Mouse (Mus musculus): ENCODE data around the gene Kcne1. TPM values are rescaled to one million over a fixed set of nuclear protein-coding genes. Genes with fewer than 3 reads are reported as not detected.

Gene Kcne1
- polyA plus RNA-seq, 1 experiment from 2014 or later: 105 TPM

DNA sequence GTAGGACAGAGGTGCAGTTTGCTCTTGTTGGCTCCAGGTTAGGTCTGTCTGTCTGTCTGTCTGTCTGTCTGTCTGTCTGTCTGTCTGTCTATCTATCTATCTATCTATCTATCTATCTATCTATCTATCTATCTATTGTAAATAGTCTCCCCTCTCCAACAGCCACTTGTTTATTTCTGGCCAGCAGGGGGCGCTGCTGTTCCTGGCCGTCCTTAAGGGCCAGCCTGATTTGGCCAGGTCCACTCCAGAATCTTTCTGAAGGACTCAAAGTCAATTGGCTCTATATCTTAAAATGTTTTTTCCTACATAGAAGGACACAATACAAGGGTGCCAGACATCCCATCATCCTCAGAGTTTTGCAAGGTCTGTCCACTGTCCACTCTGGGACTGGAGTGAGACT lies 25.8 kb upstream of the Kcne1 start:
- Histone ChIP-seq H3K27me3 (replicated peaks) (no peaks in the 10 kb centered on the region), H3K4me1 (no peaks in the 10 kb centered on the region), H3K4me2 (no peak overlapping the region), H3K36me3 (0 out of 2 replicates have a peak, but pooled peaks cover 2% of the 10 kb centered on the region), H3K9me3 (no peaks in the 10 kb centered on the region), H3K4me3 (no peak overlapping the region), H3K27ac (replicated peaks) (no peak overlapping the region), H3K9ac (no peak overlapping the region)
- no peak for ATAC-seq (ENCODE audit: extremely low read depth, insufficient number of reproducible peaks, low FRiP score, low TSS enrichment)
- WGBS: 2% methylated on average over 2 of the region's 2 CpGs

DNA sequence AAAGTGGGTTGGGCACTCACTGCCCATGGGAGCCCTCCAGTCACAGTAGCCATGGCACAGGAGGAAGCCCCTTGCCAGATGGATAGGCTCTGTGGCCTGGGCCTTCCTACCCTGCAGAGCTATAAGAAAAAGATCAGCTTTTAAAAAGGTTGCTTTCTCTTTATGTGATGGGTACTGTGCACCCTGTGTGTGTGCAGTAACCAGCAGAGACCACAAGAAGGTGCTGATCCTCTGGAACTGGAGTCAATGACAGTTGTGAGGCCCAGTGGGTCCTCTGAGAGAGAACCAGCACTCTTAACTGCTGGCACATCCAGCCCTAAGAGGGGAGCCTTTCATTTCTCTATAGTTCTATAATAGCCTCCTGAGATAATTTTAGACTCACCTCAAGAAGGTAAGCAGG lies 24.1 kb upstream of the Kcne1 start:
- Histone ChIP-seq H3K9ac (no peak overlapping the region), H3K4me3 (no peak overlapping the region), H3K36me3 (no peaks in the 10 kb centered on the region), H3K4me2 (no peak overlapping the region), H3K9me3 (no peaks in the 10 kb centered on the region), H3K27me3 (replicated peaks) (no peaks in the 10 kb centered on the region), H3K4me1 (no peaks in the 10 kb centered on the region), H3K27ac (replicated peaks) (no peak overlapping the region)
- ATAC-seq (ENCODE audit: extremely low read depth, insufficient number of reproducible peaks, low FRiP score, low TSS enrichment): no peak

DNA sequence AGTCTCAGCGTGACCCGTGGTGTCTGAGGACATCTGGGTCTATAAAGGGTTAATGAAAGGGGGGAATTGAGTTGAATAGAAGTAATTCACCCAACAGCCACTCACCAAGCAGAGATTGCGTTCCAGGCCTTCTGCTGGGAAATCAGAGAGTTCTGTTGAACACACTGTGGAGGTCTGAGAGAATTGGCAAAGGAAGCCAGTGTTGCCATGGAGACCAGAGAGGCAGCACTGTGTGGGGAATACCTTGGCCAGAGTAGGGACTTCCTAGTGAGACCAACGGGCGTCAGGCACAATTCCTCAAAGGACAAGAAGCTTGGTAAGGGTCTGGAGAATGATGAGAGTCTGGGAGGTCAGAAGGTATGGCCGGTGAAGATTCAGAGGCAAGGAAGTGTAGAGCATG lies 23.2 kb upstream of the Kcne1 start:
- ATAC-seq (ENCODE audit: extremely low read depth, insufficient number of reproducible peaks, low FRiP score, low TSS enrichment): no peak
- Histone ChIP-seq H3K27me3 (replicated peaks) (no peaks in the 10 kb centered on the region), H3K27ac (replicated peaks) (no peak overlapping the region), H3K9me3 (no peaks in the 10 kb centered on the region), H3K4me2 (no peak overlapping the region), H3K4me3 (no peak overlapping the region), H3K36me3 (no peaks in the 10 kb centered on the region), H3K9ac (no peak overlapping the region), H3K4me1 (no peaks in the 10 kb centered on the region)
- WGBS: 71% methylated on average over 6 of the region's 6 CpGs

DNA sequence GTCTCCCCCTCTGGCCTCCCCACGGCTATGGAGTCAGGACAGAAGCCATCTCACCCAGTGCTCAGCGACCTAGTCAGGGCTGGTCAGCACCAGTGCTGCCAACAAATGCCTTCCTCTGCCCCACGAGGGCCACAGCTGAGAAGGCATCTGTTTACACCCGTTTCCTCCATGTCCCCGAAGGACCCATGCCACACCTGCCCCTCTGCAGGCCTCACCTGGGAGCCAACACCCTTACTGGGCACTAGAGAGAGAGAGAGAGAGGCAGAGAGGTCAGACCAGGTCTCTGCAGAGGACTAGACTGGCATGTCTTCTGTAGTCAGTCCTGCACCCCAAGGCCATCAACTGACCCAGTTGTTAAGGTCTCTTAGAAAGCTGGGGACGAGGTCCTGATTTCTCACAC lies 21.8 kb upstream of the Kcne1 start:
- H3K4me2 ChIP-seq: no peak overlapping the region
- no peak overlapping the region for H3K9ac ChIP-seq
- H3K4me3 ChIP-seq: no peak overlapping the region
- H3K27ac ChIP-seq (replicated peaks): no peak overlapping the region
- no peaks in the 10 kb centered on the region for H3K9me3 ChIP-seq
- no peak for ATAC-seq (ENCODE audit: extremely low read depth, insufficient number of reproducible peaks, low FRiP score, low TSS enrichment)
- H3K36me3 ChIP-seq: no peaks in the 10 kb centered on the region
- no peaks in the 10 kb centered on the region for H3K4me1 ChIP-seq
- no peaks in the 10 kb centered on the region for H3K27me3 ChIP-seq (replicated peaks)
- WGBS: 74% methylated on average over 6 of the region's 6 CpGs

DNA sequence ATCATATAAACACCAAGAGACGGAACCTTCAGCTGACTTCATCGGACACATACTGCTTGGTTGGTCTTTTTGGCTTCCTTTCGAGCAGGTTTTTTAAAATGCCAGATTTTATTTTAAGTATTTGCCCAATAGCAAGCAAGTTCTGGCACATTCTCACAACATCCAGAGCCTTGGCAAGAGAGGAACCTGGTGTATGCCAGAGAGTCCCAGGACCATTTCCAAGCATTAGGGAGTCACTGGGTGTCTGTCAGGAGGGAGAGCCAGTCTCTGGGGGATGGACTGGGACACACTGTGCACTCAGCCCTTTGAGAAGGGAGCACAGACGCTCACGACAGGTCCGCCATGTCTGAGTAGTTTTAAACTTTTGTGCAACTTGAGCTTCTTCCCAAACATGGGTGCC lies 17.7 kb upstream of the Kcne1 start:
- ATAC-seq (ENCODE audit: extremely low read depth, insufficient number of reproducible peaks, low FRiP score, low TSS enrichment): no peak
- H3K9me3 ChIP-seq: no peaks in the 10 kb centered on the region
- H3K27ac ChIP-seq (replicated peaks): no peak overlapping the region
- no peak overlapping the region for H3K4me2 ChIP-seq
- H3K36me3 ChIP-seq: no peaks in the 10 kb centered on the region
- no peak overlapping the region for H3K9ac ChIP-seq
- H3K27me3 ChIP-seq (replicated peaks): no peaks in the 10 kb centered on the region
- H3K4me3 ChIP-seq: no peak overlapping the region
- 91% methylated on average over 6 of the region's 6 CpGs for WGBS
- H3K4me1 ChIP-seq: peaks cover 10% of the 10 kb centered on the region

DNA sequence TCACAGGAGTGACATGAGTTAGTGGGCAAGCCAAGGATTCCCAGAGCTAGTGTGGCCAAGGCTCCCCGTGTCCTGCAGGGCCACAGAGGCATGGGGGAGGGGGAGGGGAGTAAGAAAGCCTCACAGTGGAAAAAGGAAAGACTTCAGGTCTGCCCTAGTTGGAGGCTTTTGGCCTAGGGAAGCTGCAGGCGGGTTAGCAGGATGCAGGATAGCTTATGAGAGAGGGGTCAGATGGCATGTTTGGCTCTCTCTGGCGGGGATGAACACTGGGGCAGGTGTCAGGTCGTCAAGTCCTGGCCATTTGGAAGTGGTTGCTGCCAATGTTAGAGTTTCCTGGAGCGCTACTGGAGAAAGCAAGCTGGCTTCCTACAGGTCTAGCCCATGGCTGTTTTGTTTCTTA lies 12.4 kb upstream of the Kcne1 start:
- Histone ChIP-seq H3K36me3 (no peaks in the 10 kb centered on the region), H3K9me3 (no peaks in the 10 kb centered on the region), H3K4me3 (no peak overlapping the region), H3K9ac (no peak overlapping the region), H3K27me3 (replicated peaks) (no peaks in the 10 kb centered on the region), H3K4me2 (no peak overlapping the region), H3K4me1 (peaks cover 41% of the 10 kb centered on the region), H3K27ac (replicated peaks) (no peak overlapping the region)
- 50% methylated on average over 5 of the region's 5 CpGs for WGBS
- no peak for ATAC-seq (ENCODE audit: extremely low read depth, insufficient number of reproducible peaks, low FRiP score, low TSS enrichment)

DNA sequence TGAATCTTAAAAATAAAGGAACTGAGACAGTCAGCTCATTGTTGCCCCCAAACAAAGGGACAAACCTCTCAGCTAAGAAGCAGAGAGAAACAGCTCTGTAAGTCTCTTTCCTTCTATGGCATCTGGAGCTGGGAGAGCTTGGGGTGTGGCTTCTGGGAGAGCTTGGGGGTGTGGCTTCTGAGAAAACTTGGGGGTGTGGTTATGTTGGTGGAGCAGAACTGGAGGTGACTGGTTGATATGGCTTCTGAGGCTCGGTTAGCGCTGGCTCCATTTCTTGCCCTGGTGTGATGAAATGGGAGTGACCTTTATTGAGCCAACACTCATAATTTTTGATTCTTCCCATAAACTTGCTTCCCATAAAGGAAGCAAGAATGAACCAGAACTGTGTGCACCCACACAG lies 10.0 kb upstream of the Kcne1 start:
- Histone ChIP-seq H3K27me3 (replicated peaks) (no peaks in the 10 kb centered on the region), H3K9ac (peak overlapping the region; percentile 29), H3K9me3 (no peaks in the 10 kb centered on the region), H3K36me3 (no peaks in the 10 kb centered on the region), H3K4me2 (no peak overlapping the region), H3K4me3 (no peak overlapping the region), H3K27ac (replicated peaks) (peak overlapping the region; percentile 33), H3K4me1 (peaks cover 54% of the 10 kb centered on the region)
- ATAC-seq (ENCODE audit: extremely low read depth, insufficient number of reproducible peaks, low FRiP score, low TSS enrichment): peak; percentile 55; the same call in 1 of the 2 replicates
- 21% methylated on average over 2 of the region's 2 CpGs for WGBS

DNA sequence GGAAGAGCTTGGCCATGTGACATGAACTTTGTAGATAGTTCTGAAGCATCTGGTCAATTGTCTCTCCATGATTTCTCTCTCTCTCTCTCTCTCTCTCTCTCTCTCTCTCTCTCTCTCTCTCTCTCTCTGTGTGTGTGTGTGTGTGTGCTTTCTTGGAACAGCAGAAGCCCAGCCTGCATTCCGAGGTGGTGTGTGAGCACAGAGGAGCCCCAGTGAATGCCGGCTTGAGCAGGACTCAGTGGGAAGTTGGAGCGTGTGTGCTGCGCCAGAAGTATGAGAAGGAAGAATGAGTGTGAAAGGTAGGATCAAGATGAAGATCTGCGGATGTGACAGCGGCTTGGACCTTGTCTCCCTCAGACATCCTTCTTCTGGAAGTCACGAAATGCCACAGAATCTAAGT lies 6.2 kb upstream of the Kcne1 start:
- H3K9me3 ChIP-seq: no peaks in the 10 kb centered on the region
- H3K27ac ChIP-seq (replicated peaks): peak overlapping the region; percentile 31; the same call in 1 of the 2 replicates
- 46% methylated on average over 7 of the region's 7 CpGs for WGBS

DNA sequence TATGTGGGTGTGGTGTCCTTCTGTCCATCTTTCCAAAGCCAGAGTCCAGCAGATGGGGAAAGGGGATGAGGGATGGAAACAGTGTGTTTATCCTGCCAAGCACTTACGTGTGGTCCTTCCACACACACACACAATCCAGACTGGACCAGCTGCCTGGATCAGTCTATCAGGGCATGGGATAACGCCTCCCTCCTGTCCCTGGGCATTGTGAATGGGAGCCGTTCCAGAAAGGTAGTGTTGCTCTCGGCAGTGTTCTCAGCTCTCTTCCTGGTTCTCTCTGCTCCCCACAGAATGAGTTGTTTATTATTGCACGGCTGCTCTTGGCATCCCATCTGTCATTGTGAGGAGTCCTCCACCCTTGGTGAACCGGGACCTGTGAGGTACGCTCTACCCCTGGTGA lies 1.4 kb upstream of the Kcne1 start:
- Histone ChIP-seq H3K4me1 (peaks cover 41% of the 10 kb centered on the region), H3K36me3 (no peaks in the 10 kb centered on the region), H3K9me3 (no peaks in the 10 kb centered on the region), H3K27ac (replicated peaks) (no peak overlapping the region), H3K27me3 (replicated peaks) (peaks cover 5% of the 10 kb centered on the region; the same call in 1 of the 2 replicates), H3K4me2 (no peak overlapping the region), H3K4me3 (no peak overlapping the region), H3K9ac (no peak overlapping the region)
- WGBS: 72% methylated on average over 7 of the region's 7 CpGs
- ATAC-seq (ENCODE audit: extremely low read depth, insufficient number of reproducible peaks, low FRiP score, low TSS enrichment): no peak

More for the DNA sequence above, 6.2 kb upstream of the Kcne1 start:
- H3K4me1 ChIP-seq: peaks cover 31% of the 10 kb centered on the region
- H3K27me3 ChIP-seq (replicated peaks): no peaks in the 10 kb centered on the region
- H3K4me2 ChIP-seq: no peak overlapping the region
- H3K4me3 ChIP-seq: no peak overlapping the region
- peak overlapping the region; percentile 50; the same call in 1 of the 2 replicates for H3K9ac ChIP-seq
- ATAC-seq (ENCODE audit: extremely low read depth, insufficient number of reproducible peaks, low FRiP score, low TSS enrichment): no peak
- no peaks in the 10 kb centered on the region for H3K36me3 ChIP-seq

DNA sequence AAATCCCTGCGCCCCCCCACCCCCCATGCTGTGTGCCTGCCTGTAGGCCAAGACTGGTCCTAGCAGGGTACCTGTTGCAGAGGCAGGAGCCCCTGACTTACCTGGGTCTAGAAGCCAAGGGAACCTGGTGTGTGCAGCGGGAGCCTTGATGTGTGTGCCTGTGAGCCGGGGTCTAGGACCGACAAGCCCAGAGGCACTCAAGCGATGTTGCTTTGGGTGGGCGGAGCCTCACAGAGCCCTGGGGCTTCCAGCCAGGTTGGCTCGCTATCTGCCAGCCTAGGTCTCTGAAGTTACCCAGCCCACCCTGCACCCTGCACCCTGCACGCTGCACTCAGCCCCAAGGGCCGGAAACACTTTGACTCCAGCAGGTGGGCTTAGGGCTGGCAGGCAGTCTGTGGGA lies 534 bp downstream of the Kcne1 start:
- Histone ChIP-seq H3K4me3 (peak overlapping the region; percentile 45), H3K9me3 (no peaks in the 10 kb centered on the region), H3K27me3 (replicated peaks) (peaks cover 5% of the 10 kb centered on the region; the same call in 1 of the 2 replicates), H3K36me3 (no peaks in the 10 kb centered on the region), H3K4me2 (peak overlapping the region; percentile 63), H3K27ac (replicated peaks) (peak overlapping the region; percentile 56), H3K9ac (peak overlapping the region; percentile 78), H3K4me1 (peaks cover 51% of the 10 kb centered on the region)
- 21% methylated on average over 9 of the region's 9 CpGs for WGBS
- ATAC-seq (ENCODE audit: extremely low read depth, insufficient number of reproducible peaks, low FRiP score, low TSS enrichment): no peak

DNA sequence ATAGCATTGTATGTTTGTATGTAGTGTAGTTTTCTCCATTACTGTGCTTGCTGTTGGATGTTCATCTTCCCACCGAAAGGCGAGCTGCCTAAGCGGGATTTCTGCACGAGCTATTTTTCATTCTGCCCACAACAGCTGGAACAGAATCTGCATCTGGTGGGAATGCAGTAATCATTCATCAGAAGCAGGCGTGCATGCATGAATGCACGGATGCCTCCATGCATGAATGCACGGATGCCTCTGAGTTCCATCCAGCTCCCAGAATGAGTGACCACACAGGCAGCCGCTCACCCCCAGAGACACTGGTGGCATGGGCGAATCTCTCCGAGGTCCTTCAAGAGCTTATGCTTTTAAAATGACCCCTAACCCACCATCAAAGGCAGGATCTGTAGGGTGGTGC lies 1.7 kb downstream of the Kcne1 start:
- Histone ChIP-seq H3K9ac (peak overlapping the region; percentile 69; the same call in 1 of the 2 replicates), H3K27me3 (replicated peaks) (peaks cover 5% of the 10 kb centered on the region; the same call in 1 of the 2 replicates), H3K36me3 (no peaks in the 10 kb centered on the region; the same call in 1 of the 2 replicates), H3K4me2 (peak overlapping the region; percentile 63), H3K27ac (replicated peaks) (peak overlapping the region; percentile 3; the same call in 1 of the 2 replicates), H3K4me3 (0 out of 2 replicates have a peak overlapping the region, but pooled peaks have one; percentile 45), H3K9me3 (no peaks in the 10 kb centered on the region), H3K4me1 (peaks cover 51% of the 10 kb centered on the region)
- WGBS: 81% methylated on average over 10 of the region's 10 CpGs
- no peak for ATAC-seq (ENCODE audit: extremely low read depth, insufficient number of reproducible peaks, low FRiP score, low TSS enrichment)

DNA sequence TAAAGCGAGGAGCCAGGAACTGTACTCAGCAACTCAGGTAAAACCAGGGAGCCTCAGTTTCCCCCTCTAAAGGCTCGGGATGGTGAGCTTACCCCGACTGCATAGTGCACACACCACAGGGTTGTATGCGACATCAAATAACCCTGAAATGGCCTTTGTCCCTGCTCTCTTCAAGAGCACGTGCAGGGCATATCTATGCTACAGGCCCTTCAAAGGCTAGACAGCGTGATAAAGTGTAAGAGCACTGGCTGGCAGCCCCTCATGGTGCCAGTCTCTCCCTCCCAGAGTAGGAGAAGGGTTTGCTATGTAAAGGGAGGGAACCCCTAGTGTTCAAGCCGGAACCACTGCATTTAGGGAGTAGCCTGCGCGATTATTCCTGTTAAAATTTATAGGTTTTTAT lies 2.2 kb downstream of the Kcne1 start:
- Histone ChIP-seq H3K9ac (peak overlapping the region; percentile 69), H3K4me3 (no peak overlapping the region), H3K4me2 (peak overlapping the region; percentile 63), H3K9me3 (no peaks in the 10 kb centered on the region), H3K27me3 (replicated peaks) (peaks cover 5% of the 10 kb centered on the region; the same call in 1 of the 2 replicates), H3K4me1 (peaks cover 51% of the 10 kb centered on the region), H3K36me3 (no peaks in the 10 kb centered on the region; the same call in 1 of the 2 replicates), H3K27ac (replicated peaks) (peak overlapping the region; percentile 87)
- 51% methylated on average over 9 of the region's 9 CpGs for WGBS
- no peak; the same call in 1 of the 2 replicates for ATAC-seq (ENCODE audit: extremely low read depth, insufficient number of reproducible peaks, low FRiP score, low TSS enrichment)

All from heart, embryonic 13.5 days (tissue).